Mouse (Mus musculus): Measurements from ENCODE around the gene Slc34a1. TPM values are rescaled to one million over a fixed set of nuclear protein-coding genes. Genes with fewer than 3 reads are reported as not detected.
A peak's percentile ranks its signal among the peaks of the same experiment; 100 is the strongest.

Gene Slc34a1
- polyA plus RNA-seq, 2 experiments from 2014 or later: not detected

DNA sequence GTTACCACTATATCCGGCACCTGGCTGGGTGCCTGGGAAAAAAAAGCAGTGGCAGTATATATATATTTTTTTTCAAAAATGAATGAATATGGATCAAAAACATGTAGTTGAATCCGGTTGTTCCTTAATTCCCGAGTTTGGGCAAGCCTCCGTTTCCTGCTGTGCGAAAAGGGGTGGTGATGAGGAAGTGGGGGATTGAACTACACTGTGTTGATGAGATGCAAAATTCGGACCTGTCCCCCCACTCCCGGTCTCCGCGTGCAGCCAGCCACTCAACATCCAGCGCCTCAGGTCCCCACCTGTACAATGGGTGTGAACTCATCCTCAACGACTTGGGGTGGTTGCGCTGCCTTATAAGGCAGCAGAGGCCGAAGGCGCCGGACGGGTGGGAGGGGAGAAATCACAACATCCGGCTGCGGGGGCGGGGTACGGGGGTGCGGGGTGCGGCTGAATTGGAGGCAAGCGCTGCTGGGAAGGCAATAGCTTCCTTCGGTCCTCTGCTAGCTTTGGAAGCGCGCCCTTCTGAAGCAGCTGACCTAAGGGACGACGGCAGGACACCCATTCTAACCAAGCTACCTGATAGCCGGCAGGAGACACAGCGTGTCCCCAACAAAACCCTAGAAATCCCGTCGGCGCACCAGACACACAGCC is 46.4 kb downstream of the Slc34a1 start:
- ATAC-seq: peak; percentile 37

DNA sequence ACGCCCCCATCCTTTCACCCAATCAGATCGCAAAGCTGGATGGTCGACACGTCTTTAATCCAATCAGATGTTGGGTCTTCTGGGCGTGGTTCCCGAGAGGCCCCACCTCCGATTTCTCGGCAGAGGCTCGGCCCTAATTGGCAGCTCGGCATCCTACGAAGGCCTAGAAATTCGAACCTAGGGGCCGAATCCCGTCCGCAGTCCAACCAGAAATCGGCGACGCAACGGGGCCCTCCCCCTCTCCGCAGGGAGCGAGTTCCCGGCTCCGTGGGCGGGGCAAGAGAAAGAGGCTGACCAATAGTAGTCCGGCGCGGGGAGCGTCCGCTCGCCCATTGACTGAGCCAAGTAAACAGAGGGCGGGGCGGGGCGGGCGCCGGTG is 46.9 kb downstream of the Slc34a1 start, which contains the start of gene Grk6:
Gene Grk6, plus strand, starts transcription at position 136 of the 379 bp plus-strand sequence.
- ATAC-seq: peak; percentile 82

- no peak for ATAC-seq
Measured at GRCm38 (mm10) chr13:55445361-55446091, 47.5 kb downstream of the Slc34a1 start.

GRCm38 (mm10) chr13:55446483-55447105 is 48.6 kb downstream of the Slc34a1 start:
- ATAC-seq: no peak

- ATAC-seq: no peak
Measured at GRCm38 (mm10) chr13:55447543-55447943, 49.6 kb downstream of the Slc34a1 start.

DNA sequence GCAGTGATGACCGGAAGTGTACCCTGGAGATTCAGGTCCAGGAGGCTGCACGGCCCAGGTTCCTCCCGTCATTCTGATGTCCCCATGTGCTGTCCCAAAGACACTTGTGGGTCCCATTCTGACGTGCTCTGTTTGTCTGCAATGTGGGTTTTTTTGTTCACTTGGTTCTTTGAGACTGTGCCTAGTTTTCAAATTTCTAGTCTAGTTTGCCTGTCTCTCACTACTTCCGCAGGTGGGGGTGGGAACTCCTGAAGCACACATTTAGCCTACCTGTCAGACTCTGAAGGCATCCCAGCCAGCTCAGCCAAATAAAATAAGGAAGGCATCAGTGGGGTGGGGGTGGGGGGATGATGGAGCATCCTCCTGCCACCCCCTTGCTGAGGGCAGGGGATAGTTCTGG is 50.1 kb downstream of the Slc34a1 start:
- ATAC-seq: no peak

DNA sequence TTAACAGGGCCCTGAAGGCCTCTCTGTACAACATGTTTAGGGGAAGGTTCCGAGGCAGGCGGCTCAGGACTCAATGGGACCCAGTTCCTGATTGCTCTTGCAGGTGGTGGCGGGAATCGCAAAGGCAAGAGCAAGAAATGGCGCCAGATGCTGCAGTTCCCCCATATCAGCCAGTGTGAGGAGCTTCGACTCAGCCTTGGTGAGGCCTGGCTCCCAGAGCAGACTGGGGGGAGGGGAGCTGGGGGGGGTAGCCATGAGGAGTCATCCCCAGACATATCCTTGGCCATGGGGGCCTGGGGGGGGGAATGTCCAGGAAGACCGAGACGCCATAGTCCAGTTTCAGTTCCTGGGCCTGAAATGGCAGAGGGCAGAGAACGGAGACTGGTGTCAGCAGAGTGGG is 51.2 kb downstream of the Slc34a1 start:
- ATAC-seq: no peak

- ATAC-seq: no peak
Measured at GRCm38 (mm10) chr13:55449679-55450441, 51.9 kb downstream of the Slc34a1 start.

DNA sequence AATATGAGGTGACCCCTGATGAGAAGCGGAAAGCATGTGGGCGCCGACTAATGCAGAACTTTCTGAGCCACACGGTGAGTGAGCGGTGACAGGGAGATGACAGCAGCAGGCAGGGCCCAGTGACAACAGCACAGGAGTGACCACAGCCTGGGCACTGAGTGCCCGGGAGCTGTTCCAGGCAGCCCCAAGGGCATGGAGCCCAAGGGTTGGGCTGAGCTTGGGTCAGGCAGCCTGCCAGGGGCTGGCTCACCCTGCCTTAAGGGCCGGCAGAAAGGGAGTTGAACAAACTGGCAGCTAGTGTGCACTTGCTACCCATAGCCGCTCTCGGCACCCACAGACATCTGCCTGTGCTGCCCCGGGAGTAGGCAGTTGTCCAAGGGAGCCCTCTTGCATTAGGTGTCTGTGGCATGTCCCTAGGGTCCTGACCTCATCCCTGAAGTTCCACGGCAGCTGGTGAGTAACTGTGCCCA is 52.6 kb downstream of the Slc34a1 start:
- ATAC-seq: no peak

- ATAC-seq: no peak
Measured at GRCm38 (mm10) chr13:55451296-55451695, 53.3 kb downstream of the Slc34a1 start.

- no peak for ATAC-seq
Measured at GRCm38 (mm10) chr13:55451785-55452549, 54.0 kb downstream of the Slc34a1 start.

- peak; percentile 8 for ATAC-seq
Measured at GRCm38 (mm10) chr13:55462965-55463364, 65.0 kb downstream of the Slc34a1 start.

GRCm38 (mm10) chr13:55463399-55464026 is 65.5 kb downstream of the Slc34a1 start:
- ATAC-seq: peak; percentile 19

GRCm38 (mm10) chr13:55464027-55464884 is 66.3 kb downstream of the Slc34a1 start, which contains the start of gene Prr7:
Prr7 (plus strand) TSS chr13:55464267.
- peak; percentile 73 for ATAC-seq

- no peak for ATAC-seq
Measured at GRCm38 (mm10) chr13:55465184-55465583, 67.2 kb downstream of the Slc34a1 start.

Other genes starting within 250 kb of the Slc34a1 start
- gene Fgfr4, start 245.5 kb upstream of the Slc34a1 start, polyA plus RNA-seq (2017; shearing (Covaris generic)): not detected
- gene Nsd1, start 188.4 kb upstream of the Slc34a1 start, polyA plus RNA-seq (2017; shearing (Covaris generic)): 10 to 100 TPM; 63.0 to 64.6 TPM
- gene Prelid1, start 77.7 kb upstream of the Slc34a1 start, polyA plus RNA-seq (2017; shearing (Covaris generic)): 100 to 1,000 TPM; 207 to 213 TPM
- 10 to 100 TPM in 1 of 2 experiments, 1 to 10 TPM in 1; 7.1 to 14.0 TPM for gene Rab24, start 76.2 kb upstream of the Slc34a1 start, polyA plus RNA-seq (2017; shearing (Covaris generic))
- 1 to 10 TPM; 3.4 to 6.1 TPM for gene Mxd3, start 68.4 kb upstream of the Slc34a1 start, polyA plus RNA-seq (2017; shearing (Covaris generic))
- 10 to 100 TPM; 59.0 to 66.4 TPM for gene Lman2, start 35.4 kb upstream of the Slc34a1 start, polyA plus RNA-seq (2017; shearing (Covaris generic))
- 10 to 100 TPM; 71.0 to 88.5 TPM for gene Rgs14, start 28.5 kb upstream of the Slc34a1 start, polyA plus RNA-seq (2017; shearing (Covaris generic))
- not detected for gene Pfn3, start 17.0 kb downstream of the Slc34a1 start, polyA plus RNA-seq (2017; shearing (Covaris generic))
- gene F12, start 28.6 kb downstream of the Slc34a1 start, polyA plus RNA-seq (2017; shearing (Covaris generic)): not detected
- 10 to 100 TPM; 26.4 to 36.7 TPM for gene Grk6, start 46.9 kb downstream of the Slc34a1 start, polyA plus RNA-seq (2017; shearing (Covaris generic))
- gene Prr7, start 66.1 kb downstream of the Slc34a1 start, polyA plus RNA-seq (2017; shearing (Covaris generic)): not detected
- not detected for gene Dbn1, start 89.9 kb downstream of the Slc34a1 start, polyA plus RNA-seq (2017; shearing (Covaris generic))
- 10 to 100 TPM in 1 of 2 experiments, 1 to 10 TPM in 1; 6.3 to 14.6 TPM for gene Pdlim7, start 115.5 kb downstream of the Slc34a1 start, polyA plus RNA-seq (2017; shearing (Covaris generic))
- gene Dok3, start 131.1 kb downstream of the Slc34a1 start, polyA plus RNA-seq (2017; shearing (Covaris generic)): 1 to 10 TPM in 1 of 2 experiments, under 1 TPM in 1; 0.35 to 1.0 TPM
- 10 to 100 TPM; 55.8 to 74.2 TPM for gene Ddx41, start 138.5 kb downstream of the Slc34a1 start, polyA plus RNA-seq (2017; shearing (Covaris generic))
- 10 to 100 TPM; 36.3 to 40.2 TPM for gene Fam193b, start 172.9 kb downstream of the Slc34a1 start, polyA plus RNA-seq (2017; shearing (Covaris generic))
- gene Tmed9, start 175.5 kb downstream of the Slc34a1 start, polyA plus RNA-seq (2017; shearing (Covaris generic)): 100 to 1,000 TPM; 206 to 437 TPM
- 10 to 100 TPM; 20.5 to 42.3 TPM for gene B4galt7, start 201.7 kb downstream of the Slc34a1 start, polyA plus RNA-seq (2017; shearing (Covaris generic))
- gene Caml, start 224.8 kb downstream of the Slc34a1 start, polyA plus RNA-seq (2017; shearing (Covaris generic)): 10 to 100 TPM; 41.7 to 46.1 TPM
- gene Ddx46, start 236.8 kb downstream of the Slc34a1 start, polyA plus RNA-seq (2017; shearing (Covaris generic)): 10 to 100 TPM; 58.1 to 64.6 TPM

All from CD4-positive, CD25-positive, alpha-beta regulatory T cell, adult 4 months (primary cell).